Mouse (Mus musculus) fibroblast of lung, adult 2 months (primary cell): ENCODE results near the gene Smim22.

Experiments used
- DNase-seq: peaks from one replicate; pipeline ENCODE4 v3.0.0-alpha.2; 2011; ENCODE audit warnings: low read depth

The Smim22 gene

GRCm38 (mm10) chr16:5007067-5007466 lies at the start of gene Smim22:
Gene Smim22, plus strand, starts transcription at chr16:5007288.
- no peak for DNase-seq

GRCm38 (mm10) chr16:4957446-4957845 lies 49.6 kb upstream of the Smim22 start:
- DNase-seq = no peak

- DNase-seq = no peak
Observed at GRCm38 (mm10) chr16:4960260-4960659, 46.8 kb upstream of the Smim22 start.

- no peak for DNase-seq
Observed at GRCm38 (mm10) chr16:4963346-4963745, 43.7 kb upstream of the Smim22 start.

GRCm38 (mm10) chr16:4963797-4964709 lies 43.0 kb upstream of the Smim22 start, which contains the start of gene Anks3:
Gene Anks3, minus strand, starts transcription at chr16:4964205.
- DNase-seq = peak; percentile 97

- peak; percentile 16 for DNase-seq
Observed at GRCm38 (mm10) chr16:4964731-4965391, 42.2 kb upstream of the Smim22 start.

GRCm38 (mm10) chr16:4965392-4966129 lies 41.5 kb upstream of the Smim22 start:
- DNase-seq = no peak

GRCm38 (mm10) chr16:4968426-4968825 lies 38.7 kb upstream of the Smim22 start:
- DNase-seq = no peak

GRCm38 (mm10) chr16:4969055-4969843 lies 37.8 kb upstream of the Smim22 start:
- DNase-seq = no peak

GRCm38 (mm10) chr16:4971626-4972025 lies 35.5 kb upstream of the Smim22 start:
- no peak for DNase-seq

GRCm38 (mm10) chr16:4974521-4974920 lies 32.6 kb upstream of the Smim22 start:
- DNase-seq = no peak

- no peak for DNase-seq
Observed at GRCm38 (mm10) chr16:4976180-4976579, 30.9 kb upstream of the Smim22 start.

GRCm38 (mm10) chr16:4978275-4979051 lies 28.6 kb upstream of the Smim22 start:
- peak; percentile 24 for DNase-seq

GRCm38 (mm10) chr16:4979755-4980380 lies 27.2 kb upstream of the Smim22 start:
- no peak for DNase-seq

GRCm38 (mm10) chr16:4984717-4985116 lies 22.4 kb upstream of the Smim22 start:
- DNase-seq = no peak

GRCm38 (mm10) chr16:4993276-4993675 lies 13.8 kb upstream of the Smim22 start:
- DNase-seq = no peak

GRCm38 (mm10) chr16:4997553-4997952 lies 9.5 kb upstream of the Smim22 start, which contains the start of gene Sept12:
Gene Sept12, minus strand, starts transcription at chr16:4997852.
- no peak for DNase-seq

- no peak for DNase-seq
Observed at GRCm38 (mm10) chr16:4998984-4999383, 8.1 kb upstream of the Smim22 start.

GRCm38 (mm10) chr16:5000611-5001010 lies 6.5 kb upstream of the Smim22 start:
- no peak for DNase-seq

GRCm38 (mm10) chr16:5007492-5007891 lies 404 bp downstream of the Smim22 start:
- no peak for DNase-seq
